ENCODE assay signal across 15 mouse cellular contexts in the genomic region with DNA sequence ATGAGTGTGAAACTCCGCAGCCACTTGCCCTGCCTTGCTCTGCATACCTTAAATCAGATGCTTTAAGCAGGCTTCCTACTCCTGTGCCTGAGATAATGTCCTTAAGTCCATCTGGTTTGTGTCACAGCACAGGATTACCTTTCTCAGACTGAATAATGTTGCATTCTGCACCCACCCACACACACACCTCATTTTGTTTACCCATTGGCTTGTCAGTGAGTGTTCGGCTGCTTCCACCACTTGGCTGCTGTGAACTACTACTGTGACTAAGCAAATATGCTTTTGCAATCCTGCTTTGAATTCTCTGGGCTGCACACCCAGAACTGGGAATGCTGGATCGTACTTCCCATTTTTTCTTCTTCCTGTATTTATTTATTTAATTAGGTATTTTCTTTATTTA.
A peak's percentile ranks its signal among the peaks of the same experiment; 100 is the strongest.
DNase-seq lines count a peak whose midpoint lies in the region; ATAC-seq lines count a peak whose summit lies in the region.
"Had no signal": no experiment of that assay in that cellular context is flagged by ENCODE, and none has a peak within 500 bp of the region (broad histone marks: within the 10 kb centered on the region; RNA-seq: fewer than 3 reads in every experiment).

No protein-coding gene starts in this region.

- H3K27ac ChIP-seq in liver, embryonic 16.5 days (ENCODE audit: low read length), result no peak overlapping the region
- H3K27ac ChIP-seq in liver, embryonic 11.5 days (ENCODE audit: low read depth, low read length), result no peak overlapping the region
- H3K27ac ChIP-seq in hindbrain, embryonic 16.5 days (ENCODE audit: low read depth, low read length), result no peak overlapping the region
- H3K27ac ChIP-seq in limb, embryonic 10.5 days, result no peak overlapping the region
- H3K27ac ChIP-seq: forebrain, embryonic 10.5 days had no signal

- no peaks in the 10 kb centered on the region for H3K9me3 ChIP-seq in liver, embryonic 16.5 days (replicated peaks; ENCODE audit: control insufficient read depth, low read length)
- H3K9me3 ChIP-seq in liver, embryonic 11.5 days (ENCODE audit: control insufficient read depth, low read length), result no peaks in the 10 kb centered on the region
- no peaks in the 10 kb centered on the region for H3K9me3 ChIP-seq in hindbrain, embryonic 16.5 days (ENCODE audit: control insufficient read depth, low read length)
- H3K9me3 ChIP-seq in limb, embryonic 10.5 days (replicated peaks), result no peaks in the 10 kb centered on the region
- H3K9me3 ChIP-seq: forebrain, embryonic 10.5 days had no signal

- DNase-seq in frontal cortex, postnatal 36 days (ENCODE audit: low spot score in 2 of 2), result peak; percentile 5 to 18
- DNase-seq in frontal cortex, postnatal 14 days (ENCODE audit: low spot score in 2 of 2), result no peak
- DNase-seq in liver, embryonic 11.5 days (ENCODE audit: low spot score), result no peak
- peak; percentile 8 for DNase-seq in fat pad, adult 2 months (ENCODE audit: extremely low read depth, low read depth, low spot score)
- peak; percentile 7 for DNase-seq in skeletal muscle tissue, adult 2 months (ENCODE audit: low read depth, low spot score)
- no peak for DNase-seq in limb, embryonic 10.5 days (ENCODE audit: low spot score)
- DNase-seq: cerebellum, adult 9-10 months; gastrocnemius, postnatal 14 days; heart, postnatal 10 days; kidney, postnatal 25 days; left cerebral cortex, postnatal 4 days had no signal

- H3K4me2 ChIP-seq in liver, embryonic 16.5 days (ENCODE audit: low read depth, low read length), result no peak overlapping the region
- no peak overlapping the region for H3K4me2 ChIP-seq in liver, embryonic 11.5 days
- no peak overlapping the region for H3K4me2 ChIP-seq in hindbrain, embryonic 16.5 days (ENCODE audit: low read length)

- H3K27me3 ChIP-seq in liver, embryonic 16.5 days (ENCODE audit: control insufficient read depth, insufficient read depth, low read depth, low read length), result no peaks in the 10 kb centered on the region
- no peaks in the 10 kb centered on the region for H3K27me3 ChIP-seq in liver, embryonic 11.5 days (replicated peaks; ENCODE audit: control insufficient read depth, insufficient read depth, low read length)
- H3K27me3 ChIP-seq in hindbrain, embryonic 16.5 days (replicated peaks; ENCODE audit: control insufficient read depth, insufficient read depth, low read length), result no peaks in the 10 kb centered on the region
- no peaks in the 10 kb centered on the region for H3K27me3 ChIP-seq in limb, embryonic 10.5 days (ENCODE audit: low read depth, poor library complexity, severe bottlenecking)

- no peak overlapping the region for H3K9ac ChIP-seq in liver, embryonic 16.5 days (ENCODE audit: low read depth, low read length)
- H3K9ac ChIP-seq in liver, embryonic 11.5 days (ENCODE audit: low read depth, low read length), result no peak overlapping the region
- H3K9ac ChIP-seq in hindbrain, embryonic 16.5 days (ENCODE audit: low read depth, low read length), result no peak overlapping the region

- H3K4me3 ChIP-seq in liver, embryonic 16.5 days (ENCODE audit: low read depth, low read length), result no peak overlapping the region
- H3K4me3 ChIP-seq in liver, embryonic 11.5 days (ENCODE audit: low read depth, low read length), result no peak overlapping the region
- H3K4me3 ChIP-seq in hindbrain, embryonic 16.5 days (ENCODE audit: low read length), result no peak overlapping the region
- H3K4me3 ChIP-seq in limb, embryonic 10.5 days, result no peak overlapping the region
- H3K4me3 ChIP-seq: forebrain, embryonic 10.5 days had no signal

- peak; percentile 64 for ATAC-seq in liver, embryonic 16.5 days (ENCODE audit: low read depth)
- ATAC-seq in liver, embryonic 11.5 days (replicated peaks; ENCODE audit: low FRiP score), result no peak
- ATAC-seq in hindbrain, embryonic 16.5 days, result no peak
- ATAC-seq: inflammation-experienced regulatory T-cells, adult 6 months had no signal

- no peaks in the 10 kb centered on the region for H3K36me3 ChIP-seq in liver, embryonic 16.5 days (ENCODE audit: control insufficient read depth, insufficient read depth)
- H3K36me3 ChIP-seq in liver, embryonic 11.5 days (ENCODE audit: control insufficient read depth, insufficient read depth, low read length), result no peaks in the 10 kb centered on the region
- no peaks in the 10 kb centered on the region for H3K36me3 ChIP-seq in hindbrain, embryonic 16.5 days (ENCODE audit: control insufficient read depth, insufficient read depth, low read length)
- no peaks in the 10 kb centered on the region for H3K36me3 ChIP-seq in limb, embryonic 10.5 days
- H3K36me3 ChIP-seq: forebrain, embryonic 10.5 days had no signal

- WGBS in liver, embryonic 16.5 days (ENCODE audit: insufficient replicate concordance), result 59% methylated on average over 3 of the region's 3 CpGs
- 70% methylated on average over 3 of the region's 3 CpGs for WGBS in liver, embryonic 11.5 days
- WGBS in hindbrain, embryonic 16.5 days, result 89% methylated on average over 3 of the region's 3 CpGs
- 88% methylated on average over 3 of the region's 3 CpGs for WGBS in limb, embryonic 10.5 days

- H3K4me1 ChIP-seq in liver, embryonic 16.5 days (ENCODE audit: control insufficient read depth, low read depth, low read length), result no peaks in the 10 kb centered on the region
- H3K4me1 ChIP-seq in liver, embryonic 11.5 days (replicated peaks; ENCODE audit: control insufficient read depth, insufficient read depth, low read length), result no peaks in the 10 kb centered on the region
- no peaks in the 10 kb centered on the region for H3K4me1 ChIP-seq in hindbrain, embryonic 16.5 days (ENCODE audit: control insufficient read depth, insufficient read depth, low read depth, low read length)
- peaks cover 3% of the 10 kb centered on the region; the same call in 1 of the 2 replicates for H3K4me1 ChIP-seq in limb, embryonic 10.5 days

Comparison
In these comparisons a context has a peak if more than half of its experiments do, and no peak if none do; other contexts are left out.
1. DNase-seq: peak in frontal cortex, postnatal 36 days (2 of 2), fat pad, adult 2 months (single experiment) and skeletal muscle tissue, adult 2 months (single experiment); none in frontal cortex, postnatal 14 days (0 of 2), liver, embryonic 11.5 days (single experiment) and limb, embryonic 10.5 days (single experiment).